Mouse (Mus musculus) Patski (cell line): Measurements from ENCODE around the gene Dmgdh. TPM values are rescaled to one million over a fixed set of nuclear protein-coding genes. Genes with fewer than 3 reads are reported as not detected.
A peak's percentile ranks its signal among the peaks of the same experiment; 100 is the strongest.

Experiments
- ATAC-seq: fragments of 100-300 bp; one replicate; pipeline ENCODE4 v1.8.0; 2021
- CTCF ChIA-PET: fragments of 350-600 bp; sonication (Branson Sonifier 250); formaldehyde crosslinking; loops from one replicate; lab custom pipeline; 2022; ENCODE audit warnings: inconsistent platforms; lab: Charles Lee
- POLR2A ChIA-PET: fragments of 350-600 bp; sonication (Branson Sonifier 250); formaldehyde crosslinking; loops from one replicate; lab custom pipeline; 2022; ENCODE audit warnings: antibody characterized with exemption, inconsistent platforms; lab: Charles Lee
- DNase-seq: peaks from one replicate; pipeline ENCODE4 v3.0.0-alpha.2; 2011; ENCODE audit warnings: low read depth, low spot score
- H3K27me3 ChIP-seq: fragments of 371-371 bp; one replicate; pipeline ENCODE4 v1.5.1; 2021
- CTCF ChIP-seq: fragments of 100-300 bp; IDR thresholded peaks from one replicate; pipeline ENCODE4 v1.5.1; 2021
- in situ Hi-C: fragments of 300-500 bp; cut with MboI; formaldehyde crosslinking; loops from 3 replicates; pipeline ENCODE4 v1.11.1; 2018; ENCODE audit warnings: low pct_unique_long_range_greater_than_20kb, mixed read lengths
- polyA plus RNA-seq: library from polyadenylated mRNA; unstranded; gene quantifications from one replicate; pipeline ENCODE4 v1.2.3, GENCODE M21; 2021

Gene Dmgdh
- polyA plus RNA-seq, 1 experiment from 2014 or later = not detected

DNA sequence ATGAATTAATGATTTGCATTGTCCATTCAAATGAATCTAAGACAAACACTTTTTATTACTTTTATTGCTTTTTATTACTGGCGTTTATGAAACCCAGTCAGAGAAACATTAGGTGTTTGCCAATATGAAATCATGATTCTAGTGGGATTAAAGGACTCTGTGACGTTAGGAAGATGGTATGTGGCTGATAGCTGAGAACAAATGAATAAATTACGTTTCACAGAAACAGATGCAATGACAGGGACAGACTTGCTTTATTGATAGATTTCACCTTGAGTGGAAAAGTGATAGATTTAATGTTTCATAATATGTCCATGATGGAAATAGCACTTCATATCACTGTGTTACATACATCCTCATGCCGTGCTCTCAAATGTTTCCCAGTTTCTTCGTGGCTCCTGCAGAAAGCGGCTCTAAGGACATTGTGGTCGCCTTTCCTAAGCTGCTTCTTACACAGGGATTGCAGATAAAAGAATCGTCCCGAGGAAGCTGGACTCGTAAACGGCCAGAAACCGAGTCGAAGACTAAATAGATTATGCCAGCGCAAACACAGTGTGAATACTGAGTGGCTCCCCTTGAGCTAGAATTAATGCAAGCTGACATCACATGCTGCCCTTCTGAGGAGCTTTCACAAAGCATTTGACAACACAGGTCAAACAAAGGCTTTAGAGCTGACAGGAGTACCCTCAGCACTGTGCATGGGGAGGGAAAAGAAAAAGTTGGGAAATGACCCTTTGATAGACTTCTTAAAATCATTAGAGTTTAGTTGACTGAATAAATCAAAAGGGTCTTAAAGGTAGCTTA, 78.6 kb downstream of the Dmgdh start:
- no peak for ATAC-seq
- no peak for DNase-seq
- POLR2A ChIA-PET = interaction anchor here (0.7 kb wide), 1 partner anchor 496 kb away, joined by 3 read pairs; no protein-coding TSS in a partner anchor
- in situ Hi-C loops = loop anchor here (25.0 kb wide), 1 partner anchor 1185 kb away; no protein-coding TSS in a partner anchor
- CTCF ChIA-PET = interaction anchor here (1.3 to 2.4 kb wide), 2 partner anchors 12 to 17 kb away, joined by 3 to 9 read pairs; no protein-coding TSS in a partner anchor
- H3K27me3 ChIP-seq = peaks cover 5% of the 10 kb centered on the region
- no peak for TF ChIP-seq CTCF

DNA sequence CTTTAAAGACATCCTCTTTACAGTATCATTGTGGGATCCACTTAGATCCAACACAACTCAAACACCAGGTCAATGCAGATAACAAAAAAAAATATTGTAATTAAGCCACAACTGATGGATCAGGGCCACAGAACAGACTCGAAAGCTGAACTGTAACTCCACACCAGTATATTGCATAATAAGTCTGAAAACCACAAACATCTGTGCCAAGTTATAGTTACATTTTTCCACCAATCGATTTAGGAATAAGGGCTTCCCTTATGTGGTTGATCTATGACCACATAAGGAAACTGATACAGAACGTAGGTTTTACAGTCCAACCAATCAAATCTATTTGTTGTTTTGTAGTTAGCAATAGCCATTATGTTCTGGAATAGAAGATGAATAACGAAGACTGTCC, 80.9 kb downstream of the Dmgdh start:
- ChIA-PET CTCF (interaction anchor here (1.4 kb wide), 1 partner anchor 10 kb away, joined by 4 read pairs; no protein-coding TSS in a partner anchor), POLR2A (interaction anchor here (0.6 kb wide), 1 partner anchor 1346 kb away, joined by 3 read pairs; no protein-coding TSS in a partner anchor)
- TF ChIP-seq CTCF = no peak
- ATAC-seq = no peak
- in situ Hi-C loops = loop anchor here (25.0 kb wide), 1 partner anchor 1182 kb away; no protein-coding TSS in a partner anchor
- peaks cover 5% of the 10 kb centered on the region for H3K27me3 ChIP-seq
- no peak for DNase-seq

DNA sequence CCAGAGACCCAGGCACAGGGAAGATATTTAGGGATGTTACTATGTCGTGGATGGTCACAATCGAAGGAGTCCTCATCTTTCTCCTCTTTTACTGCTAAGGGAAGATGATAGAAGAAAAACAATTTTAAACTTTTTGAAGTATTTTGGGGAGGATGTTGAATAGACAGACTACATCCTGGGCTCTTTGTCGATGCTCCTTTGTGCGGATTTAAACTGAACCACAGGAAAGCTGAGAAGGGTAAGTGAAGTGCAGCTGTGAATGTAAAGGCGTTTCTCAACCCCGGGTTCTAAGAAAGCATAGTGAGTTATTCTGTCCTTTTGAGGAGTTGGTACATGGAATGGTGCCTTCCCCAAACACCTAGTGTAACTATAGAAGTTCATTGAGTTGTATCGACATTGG, 82.4 kb downstream of the Dmgdh start:
- no peak for ATAC-seq
- H3K27me3 ChIP-seq = peaks cover 5% of the 10 kb centered on the region
- POLR2A ChIA-PET = no interaction called here
- CTCF ChIA-PET = interaction anchor here (2.1 kb wide), 1 partner anchor 10 kb away, joined by 5 read pairs; no protein-coding TSS in a partner anchor
- no peak for DNase-seq
- TF ChIP-seq CTCF = no peak
- in situ Hi-C loops = loop anchor here (25.0 kb wide), 1 partner anchor 1181 kb away; no protein-coding TSS in a partner anchor

GRCm38 (mm10) chr13:93757514-93757913, 83.3 kb downstream of the Dmgdh start:
- DNase-seq (no peak), ATAC-seq (no peak)
- peaks cover 4% of the 10 kb centered on the region for H3K27me3 ChIP-seq
- in situ Hi-C loops = loop anchor here (25.0 kb wide), 1 partner anchor 1180 kb away; no protein-coding TSS in a partner anchor
- no peak for TF ChIP-seq CTCF
- ChIA-PET CTCF (interaction anchor here (1.1 to 2.1 kb wide), 2 partner anchors 9 to 33 kb away, joined by 3 to 5 read pairs; no protein-coding TSS in a partner anchor), POLR2A (interaction anchor here (0.7 kb wide), 1 partner anchor 734 kb away, joined by 3 read pairs; no protein-coding TSS in a partner anchor)

GRCm38 (mm10) chr13:93758149-93758898, 84.1 kb downstream of the Dmgdh start:
- POLR2A ChIA-PET = interaction anchor here (0.7 kb wide), 1 partner anchor 734 kb away, joined by 3 read pairs; no protein-coding TSS in a partner anchor
- CTCF ChIA-PET = interaction anchor here (1.1 to 2.1 kb wide), 2 partner anchors 8 to 34 kb away, joined by 3 to 5 read pairs; no protein-coding TSS in a partner anchor
- no peak for TF ChIP-seq CTCF
- ATAC-seq (no peak), DNase-seq (no peak)
- no peaks in the 10 kb centered on the region for H3K27me3 ChIP-seq
- in situ Hi-C loops = loop anchor here (25.0 kb wide), 1 partner anchor 1179 kb away; no protein-coding TSS in a partner anchor

DNA sequence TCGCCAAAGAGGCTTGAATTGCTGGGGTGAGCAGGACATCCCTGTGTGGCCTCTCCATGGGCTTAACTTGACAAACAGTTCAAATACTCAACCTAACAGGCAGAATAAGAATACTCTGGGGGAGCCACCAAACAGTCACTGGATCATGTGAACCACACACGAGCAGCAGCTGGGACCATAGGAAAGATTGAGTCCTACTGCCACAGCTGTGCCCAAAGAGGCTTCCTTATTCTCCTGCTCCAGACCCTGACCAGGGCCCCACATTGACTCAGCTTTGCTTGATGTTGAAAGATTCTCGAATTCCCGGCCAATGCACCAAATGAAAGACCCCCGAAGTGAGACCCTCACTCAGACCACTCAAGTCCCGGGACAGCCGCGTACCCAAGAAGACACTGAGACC, 87.6 kb downstream of the Dmgdh start:
- H3K27me3 ChIP-seq = no peaks in the 10 kb centered on the region
- in situ Hi-C loops = loop anchor here (25.0 kb wide), 1 partner anchor 1175 kb away; no protein-coding TSS in a partner anchor

DNA sequence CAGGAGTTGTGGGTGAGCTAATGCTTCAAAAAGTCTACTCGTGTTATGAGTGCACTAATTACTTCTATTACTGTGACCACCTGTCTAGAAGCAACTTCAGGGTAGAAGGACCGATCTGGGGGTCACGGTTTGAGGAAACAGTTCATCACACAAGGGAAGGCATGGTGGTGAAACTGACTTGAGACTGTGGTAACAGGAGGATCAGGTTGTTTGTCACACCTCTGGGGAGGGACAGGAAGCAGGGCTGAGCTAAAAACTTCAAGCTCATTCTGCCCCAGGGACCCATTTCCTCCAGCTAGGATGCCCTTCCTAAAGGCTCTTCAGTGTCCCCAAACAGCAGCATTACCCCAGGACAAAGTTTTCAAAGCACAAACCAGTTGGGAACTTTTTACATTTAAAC, 88.6 kb downstream of the Dmgdh start:
- CTCF ChIA-PET = no interaction called here
- POLR2A ChIA-PET = no interaction called here
- no peak for TF ChIP-seq CTCF
- DNase-seq (no peak), ATAC-seq (no peak)
- in situ Hi-C loops = loop anchor here (25.0 kb wide), 1 partner anchor 1174 kb away; no protein-coding TSS in a partner anchor
- no peaks in the 10 kb centered on the region for H3K27me3 ChIP-seq

More for the DNA sequence above, 87.6 kb downstream of the Dmgdh start:
- TF ChIP-seq CTCF = no peak
- no peak for ATAC-seq
- ChIA-PET CTCF (no interaction called here), POLR2A (no interaction called here)
- no peak for DNase-seq

GRCm38 (mm10) chr13:93764321-93764973, 90.2 kb downstream of the Dmgdh start:
- DNase-seq (no peak), ATAC-seq (no peak)
- in situ Hi-C loops = loop anchor here (25.0 kb wide), 1 partner anchor 1173 kb away; no protein-coding TSS in a partner anchor
- POLR2A ChIA-PET = no interaction called here
- TF ChIP-seq CTCF = no peak
- CTCF ChIA-PET = interaction anchor here (1.2 to 2.6 kb wide), 3 partner anchors 9 to 898 kb away, joined by 3 to 9 read pairs (median 4); no protein-coding TSS in a partner anchor
- H3K27me3 ChIP-seq = no peaks in the 10 kb centered on the region

- peak; percentile 56 for ATAC-seq
- ChIA-PET CTCF (interaction anchor here (0.6 kb wide), 1 partner anchor 294 kb away, joined by 3 read pairs; no protein-coding TSS in a partner anchor), POLR2A (no interaction called here)
- no peak for TF ChIP-seq CTCF
- peak; percentile 9 for DNase-seq
- no peaks in the 10 kb centered on the region for H3K27me3 ChIP-seq
- in situ Hi-C loops = loop anchor here (25.0 kb wide), 1 partner anchor 1166 kb away; no protein-coding TSS in a partner anchor
Observed at GRCm38 (mm10) chr13:93771031-93771587, 96.9 kb downstream of the Dmgdh start.
